Mouse (Mus musculus) ES-Bruce4 (cell line): ENCODE measurements around the gene Zbtb16.

Source experiments
- CTCF ChIP-seq: IDR thresholded peaks from one replicate; pipeline ENCODE4 v1.8.1; 2011; ENCODE audit warnings: low read depth, low read length
- EP300 ChIP-seq: IDR thresholded peaks from 2 replicates; pipeline ENCODE4 v1.6.1; 2011; ENCODE audit warnings: low read depth, low read length; ENCODE audit not compliant: insufficient read depth
- POLR2A ChIP-seq: IDR thresholded peaks from one replicate; pipeline ENCODE4 v1.8.1; 2011; ENCODE audit warnings: low read length; ENCODE audit not compliant: insufficient read depth

DNA sequence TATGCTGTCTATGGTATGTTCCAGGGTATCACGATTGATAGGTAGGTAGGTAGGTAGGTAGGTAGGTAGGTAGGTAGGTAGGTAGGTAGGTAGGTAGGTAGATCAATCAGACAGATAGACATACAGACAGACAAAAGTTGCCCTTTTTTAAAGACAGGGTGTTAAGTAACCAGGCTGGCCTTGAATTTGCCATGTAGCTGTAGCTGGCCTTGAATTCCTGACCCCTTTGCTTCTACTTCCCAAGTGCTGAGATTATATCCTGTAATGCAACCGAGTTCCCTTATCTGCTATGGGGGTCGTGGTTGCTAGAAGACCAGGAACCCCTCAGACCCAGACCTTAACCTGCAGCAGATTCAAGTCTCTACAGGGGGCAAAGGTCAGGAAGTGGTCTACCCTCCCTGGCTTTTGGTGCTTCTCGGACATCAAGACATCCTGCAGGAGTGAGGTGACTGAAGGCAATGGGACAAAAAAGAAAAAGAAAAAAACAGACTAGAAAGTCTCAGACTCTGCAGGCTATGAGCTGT is 95.2 kb downstream of the Zbtb16 start:
- TF ChIP-seq CTCF (no peak), POLR2A (no peak), EP300 (no peak)
